Mouse (Mus musculus): ENCODE measurements around the gene Olfr27. TPM values are rescaled to one million over a fixed set of nuclear protein-coding genes. Genes with fewer than 3 reads are reported as not detected.

The Olfr27 gene
- not detected in 2 replicates for polyA plus RNA-seq (2016; fragmentation: Nextera tagmentation; extraction: Ambion mirVana)

DNA sequence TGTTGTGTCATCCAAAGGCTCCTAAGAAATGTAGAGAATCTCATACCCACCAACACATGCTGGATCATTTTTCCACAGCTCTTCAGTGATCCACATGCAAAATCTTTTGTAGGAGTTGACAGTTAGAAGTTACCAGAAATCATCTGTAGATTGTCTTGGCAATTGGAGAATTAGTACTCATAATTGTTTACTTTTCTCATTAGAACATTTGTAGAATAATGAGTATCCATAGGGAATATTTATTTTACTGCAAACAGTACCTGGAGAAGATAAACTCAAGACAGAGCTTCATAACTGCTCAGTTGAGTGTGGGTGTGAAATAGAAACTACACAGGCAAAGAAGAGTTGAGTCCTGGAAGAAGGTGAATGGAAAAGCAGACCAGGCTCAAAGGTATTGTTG lies at the start of gene Olfr27:
Gene Olfr27 (plus strand): TSS at position 301 of the 400 bp plus-strand sequence.
- Histone ChIP-seq H3K9ac (replicated peaks) (no peak within 1 kb of the TSS), H3K36me3 (no peaks in the 10 kb centered on the region), H3K27me3 (no peaks in the 10 kb centered on the region), H3K9me3 (no peaks in the 10 kb centered on the region), H3K27ac (replicated peaks) (no peak within 1 kb of the TSS), H3K4me3 (no peak within 1 kb of the TSS), H3K4me1 (no peaks in the 10 kb centered on the region), H3K4me2 (replicated peaks) (no peak within 1 kb of the TSS)
- no peak for ATAC-seq (ENCODE audit: low FRiP score, low read depth)

DNA sequence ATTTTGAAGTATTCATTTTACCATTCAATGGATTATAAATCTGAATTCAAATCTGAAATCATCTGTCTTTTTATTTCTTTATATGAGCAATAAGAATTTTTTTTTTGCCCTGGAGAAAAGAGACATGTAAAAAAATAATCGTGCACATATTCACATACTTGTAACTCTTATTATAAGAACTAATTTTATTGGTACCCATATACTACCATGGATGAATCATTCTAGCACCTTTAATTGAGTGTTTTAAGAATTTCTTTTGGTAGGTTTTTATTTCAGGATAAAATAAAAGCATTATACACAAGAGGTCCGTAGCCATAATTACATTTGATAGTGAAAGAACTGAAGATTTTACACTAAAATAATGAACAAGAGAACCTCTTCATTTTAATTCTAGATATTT lies 49.1 kb upstream of the Olfr27 start, which contains the start of gene Olfr938:
Gene Olfr938 (minus strand): TSS at position 101 of the 400 bp plus-strand sequence.
- WGBS = 81% methylated on average over 2 of the region's 2 CpGs
- ATAC-seq (ENCODE audit: low FRiP score, low read depth) = no peak
- no peaks in the 10 kb centered on the region for H3K27me3 ChIP-seq

DNA sequence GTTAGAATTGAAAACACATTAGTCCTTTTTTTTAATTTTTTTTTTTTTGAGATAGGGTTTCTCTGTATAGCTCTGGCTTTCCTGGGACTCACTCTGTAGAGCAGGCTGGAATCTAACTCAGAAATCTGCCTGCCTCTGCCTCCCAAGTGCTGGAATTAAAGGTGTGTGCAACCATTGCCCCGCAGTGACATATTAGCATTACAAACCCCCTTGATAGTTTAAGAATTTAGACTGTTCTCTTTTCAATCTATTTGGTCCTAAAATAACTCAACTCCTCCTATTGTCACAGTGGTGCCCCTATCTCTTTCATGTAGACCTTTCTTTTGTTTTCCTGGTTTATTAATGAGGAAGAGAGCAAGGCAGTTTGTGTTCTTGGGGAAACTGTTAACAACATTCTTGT lies 605 bp upstream of the Olfr27 start:
- Histone ChIP-seq H3K4me2 (replicated peaks) (no peak overlapping the region), H3K36me3 (no peaks in the 10 kb centered on the region), H3K27ac (replicated peaks) (no peak overlapping the region), H3K4me3 (no peak overlapping the region), H3K4me1 (no peaks in the 10 kb centered on the region), H3K27me3 (no peaks in the 10 kb centered on the region), H3K9ac (replicated peaks) (no peak overlapping the region), H3K9me3 (no peaks in the 10 kb centered on the region)
- ATAC-seq (ENCODE audit: low FRiP score, low read depth) = no peak
- WGBS = 87% methylated on average over 1 of the region's 1 CpGs

More for the DNA sequence above, 49.1 kb upstream of the Olfr27 start, which contains the start of gene Olfr938:
- Histone ChIP-seq H3K27ac (replicated peaks) (no peak within 1 kb of the TSS), H3K36me3 (no peaks in the 10 kb centered on the region), H3K4me1 (no peaks in the 10 kb centered on the region), H3K9ac (replicated peaks) (no peak within 1 kb of the TSS), H3K4me3 (no peak within 1 kb of the TSS), H3K9me3 (no peaks in the 10 kb centered on the region), H3K4me2 (replicated peaks) (no peak within 1 kb of the TSS)

DNA sequence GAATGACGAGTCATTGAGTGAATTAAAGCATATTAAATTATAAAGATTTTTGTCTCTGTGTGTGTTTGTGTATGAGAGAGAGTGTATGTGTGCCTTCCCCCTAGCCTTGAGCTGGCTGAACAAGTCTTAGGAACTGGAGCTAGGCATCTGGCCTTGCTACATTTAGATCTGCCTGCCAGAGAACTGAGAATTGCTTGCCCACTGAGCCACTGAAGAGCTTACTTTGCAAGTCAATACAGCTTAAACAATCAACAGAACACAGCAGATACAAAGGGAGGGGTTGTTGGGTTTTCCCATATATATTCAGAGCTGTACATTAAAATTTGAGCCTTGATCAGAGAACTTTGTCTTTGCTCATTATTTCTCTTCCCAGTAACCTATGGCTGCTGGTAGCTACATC lies 24.5 kb downstream of the Olfr27 start:
- no peaks in the 10 kb centered on the region for H3K27me3 ChIP-seq
- no peaks in the 10 kb centered on the region for H3K9me3 ChIP-seq
- no peaks in the 10 kb centered on the region for H3K4me1 ChIP-seq
- no peak overlapping the region for H3K27ac ChIP-seq (replicated peaks)
- no peak for ATAC-seq (ENCODE audit: low FRiP score, low read depth)
- no peak overlapping the region for H3K4me2 ChIP-seq (replicated peaks)
- H3K9ac ChIP-seq (replicated peaks) = no peak overlapping the region
- H3K36me3 ChIP-seq = no peaks in the 10 kb centered on the region
- H3K4me3 ChIP-seq = no peak overlapping the region
- WGBS = 66% methylated on average over 1 of the region's 1 CpGs

DNA sequence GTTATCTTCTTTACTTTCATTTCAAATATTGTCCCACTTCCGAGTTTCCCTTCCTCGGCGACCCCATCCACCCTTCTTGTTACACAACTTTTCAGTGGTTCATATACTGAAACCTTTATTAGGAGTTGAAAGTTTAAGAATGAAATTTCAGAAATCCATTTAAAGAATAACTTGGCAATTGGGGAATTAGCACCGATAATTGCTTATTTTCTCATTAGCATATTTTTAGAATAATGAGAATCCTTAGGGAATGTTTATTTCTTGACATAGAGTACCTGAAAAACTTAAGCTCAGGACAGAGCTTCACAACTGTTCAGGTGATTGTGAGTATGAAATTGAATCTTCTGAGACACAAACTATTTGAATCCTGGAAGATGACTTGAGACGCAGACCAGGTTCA lies 38.1 kb downstream of the Olfr27 start, which contains the start of gene Olfr943:
Gene Olfr943 (plus strand): TSS at position 301 of the 400 bp plus-strand sequence.
- no peaks in the 10 kb centered on the region; the same call in 1 of the 2 replicates for H3K9me3 ChIP-seq
- H3K9ac ChIP-seq (replicated peaks) = no peak within 1 kb of the TSS
- no peaks in the 10 kb centered on the region for H3K4me1 ChIP-seq
- no peak for ATAC-seq (ENCODE audit: low FRiP score, low read depth)
- no peak within 1 kb of the TSS for H3K4me2 ChIP-seq (replicated peaks)
- no peak within 1 kb of the TSS for H3K27ac ChIP-seq (replicated peaks)
- H3K27me3 ChIP-seq = no peaks in the 10 kb centered on the region
- no peak within 1 kb of the TSS for H3K4me3 ChIP-seq
- H3K36me3 ChIP-seq = no peaks in the 10 kb centered on the region
- WGBS = 91% methylated on average over 5 of the region's 5 CpGs

Other genes with a start within 250 kb of the Olfr27 start
- gene Olfr930, start 198.3 kb upstream of the Olfr27 start, polyA plus RNA-seq (2016; fragmentation: Nextera tagmentation; extraction: Ambion mirVana) = not detected in 2 replicates
- gene Olfr933, start 155.8 kb upstream of the Olfr27 start, polyA plus RNA-seq (2016; fragmentation: Nextera tagmentation; extraction: Ambion mirVana) = not detected in 2 replicates
- not detected in 2 replicates for gene Olfr934, start 139.8 kb upstream of the Olfr27 start, polyA plus RNA-seq (2016; fragmentation: Nextera tagmentation; extraction: Ambion mirVana)
- gene Olfr935, start 128.4 kb upstream of the Olfr27 start, polyA plus RNA-seq (2016; fragmentation: Nextera tagmentation; extraction: Ambion mirVana) = not detected in 2 replicates
- not detected in 2 replicates for gene Olfr146, start 104.8 kb upstream of the Olfr27 start, polyA plus RNA-seq (2016; fragmentation: Nextera tagmentation; extraction: Ambion mirVana)
- not detected in 2 replicates for gene Olfr937, start 63.2 kb upstream of the Olfr27 start, polyA plus RNA-seq (2016; fragmentation: Nextera tagmentation; extraction: Ambion mirVana)
- not detected in 2 replicates for gene Olfr938, start 49.2 kb upstream of the Olfr27 start, polyA plus RNA-seq (2016; fragmentation: Nextera tagmentation; extraction: Ambion mirVana)
- not detected in 2 replicates for gene Olfr943, start 38.2 kb downstream of the Olfr27 start, polyA plus RNA-seq (2016; fragmentation: Nextera tagmentation; extraction: Ambion mirVana)
- not detected in 2 replicates for gene Olfr944, start 73.8 kb downstream of the Olfr27 start, polyA plus RNA-seq (2016; fragmentation: Nextera tagmentation; extraction: Ambion mirVana)
- not detected in 2 replicates for gene Olfr1537, start 121.9 kb downstream of the Olfr27 start, polyA plus RNA-seq (2016; fragmentation: Nextera tagmentation; extraction: Ambion mirVana)
- not detected in 2 replicates for gene Olfr945, start 148.7 kb downstream of the Olfr27 start, polyA plus RNA-seq (2016; fragmentation: Nextera tagmentation; extraction: Ambion mirVana)
- gene Olfr948, start 197.9 kb downstream of the Olfr27 start, polyA plus RNA-seq (2016; fragmentation: Nextera tagmentation; extraction: Ambion mirVana) = not detected in 2 replicates

Measured in midbrain, embryonic 12.5 days (tissue).